Mouse (Mus musculus): ENCODE results near the gene Etfbkmt. TPM values are rescaled to one million over a fixed set of nuclear protein-coding genes. Genes with fewer than 3 reads are reported as not detected.
"Not testable (repeated sequence)": the region's sequence is repeated elsewhere in the genome, so short reads cannot be mapped to it uniquely, and the experiment has no call there.

Gene Etfbkmt
- polyA plus RNA-seq, 1 experiment from 2014 or later, result 20.5 TPM

DNA sequence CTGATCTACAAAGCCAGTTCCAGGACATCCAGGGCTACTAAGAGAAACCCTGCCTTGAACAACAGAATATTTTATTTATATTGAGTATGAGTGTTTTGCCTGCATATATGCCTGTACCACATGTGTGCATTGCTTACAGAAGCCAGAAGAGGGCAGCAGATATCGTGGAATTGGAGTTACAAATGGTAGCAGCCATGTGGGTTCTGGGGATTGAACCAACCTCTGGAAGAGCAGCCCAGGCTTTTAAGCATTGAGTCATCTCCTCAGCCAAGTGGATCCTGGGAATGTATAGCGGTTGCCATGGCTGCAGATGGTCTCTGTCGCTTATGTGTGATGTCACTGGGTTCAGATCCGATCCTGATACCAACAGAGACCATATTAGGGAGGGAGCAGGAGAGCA is 13.0 kb upstream of the Etfbkmt start:
- no peaks in the 10 kb centered on the region for H3K27me3 ChIP-seq (ENCODE audit: control insufficient read depth, insufficient read depth, low read length)
- ATAC-seq (ENCODE audit: low FRiP score, low TSS enrichment), result 0 out of 2 replicates have a peak, but pooled peaks have one; percentile 6
- no peaks in the 10 kb centered on the region for H3K4me1 ChIP-seq (ENCODE audit: control insufficient read depth, insufficient read depth, low read length)
- no peak overlapping the region for H3K9ac ChIP-seq (ENCODE audit: low read depth, low read length)
- no peak overlapping the region for H3K4me2 ChIP-seq (replicated peaks; ENCODE audit: low read depth, low read length)
- WGBS, result 77% methylated on average over 4 of the region's 4 CpGs
- no peak overlapping the region for H3K4me3 ChIP-seq (ENCODE audit: low read length)
- no peaks in the 10 kb centered on the region for H3K36me3 ChIP-seq (ENCODE audit: control insufficient read depth, insufficient read depth, low read length)
- H3K9me3 ChIP-seq (ENCODE audit: control insufficient read depth, low read length), result no peaks in the 10 kb centered on the region
- no peak overlapping the region for H3K27ac ChIP-seq (ENCODE audit: low read depth, low read length)

DNA sequence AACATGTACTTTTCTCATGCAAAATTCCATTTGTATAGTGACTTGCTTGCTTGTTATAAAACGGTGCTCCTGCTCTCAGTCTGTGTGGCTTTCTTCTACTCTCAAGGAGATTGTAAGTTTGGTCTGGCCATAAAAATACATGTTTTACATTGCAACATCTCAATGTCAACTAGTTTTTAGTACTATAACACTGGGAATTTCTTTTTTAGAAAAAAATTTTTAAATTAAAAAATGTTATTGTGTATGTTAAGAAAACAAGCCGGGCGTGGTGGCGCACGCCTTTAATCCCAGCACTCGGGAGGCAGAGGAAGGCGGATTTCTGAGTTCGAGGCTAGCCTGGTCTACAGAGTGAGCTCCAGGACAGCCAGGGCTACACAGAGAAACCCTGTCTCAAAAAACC is 9.8 kb upstream of the Etfbkmt start, which contains the start of gene Gm10203:
TSS of gene Gm10203 (plus strand) at position 301 of the 400 bp plus-strand sequence.
- not testable (repeated sequence) for H3K4me3 ChIP-seq (ENCODE audit: low read length); H3K27ac ChIP-seq (ENCODE audit: low read depth, low read length); H3K4me1 ChIP-seq (ENCODE audit: control insufficient read depth, insufficient read depth, low read length); ATAC-seq (ENCODE audit: low FRiP score, low TSS enrichment); H3K36me3 ChIP-seq (ENCODE audit: control insufficient read depth, insufficient read depth, low read length); H3K27me3 ChIP-seq (ENCODE audit: control insufficient read depth, insufficient read depth, low read length); H3K9ac ChIP-seq (ENCODE audit: low read depth, low read length); H3K4me2 ChIP-seq (replicated peaks; ENCODE audit: low read depth, low read length); H3K9me3 ChIP-seq (ENCODE audit: control insufficient read depth, low read length)
- 84% methylated on average over 8 of the region's 8 CpGs for WGBS

DNA sequence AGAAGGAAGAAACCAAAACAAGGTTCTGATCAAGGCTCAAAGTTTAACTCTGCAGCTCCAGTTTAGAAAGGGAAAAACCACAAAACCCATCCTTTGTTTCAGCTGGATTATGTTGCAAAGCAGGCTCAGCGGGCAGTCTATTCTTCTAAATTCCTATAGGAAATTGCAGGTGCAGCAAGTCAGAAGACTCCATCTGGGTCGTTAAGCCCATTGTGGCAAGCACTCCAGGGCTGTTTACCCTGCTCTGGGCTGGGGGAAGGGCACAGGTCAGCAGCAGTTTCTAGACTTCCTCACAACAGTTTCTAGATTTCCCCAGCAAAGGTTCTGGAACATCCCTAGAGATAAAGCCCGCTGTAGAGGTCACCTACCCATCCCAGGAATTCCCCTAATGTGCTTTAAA is 8.5 kb upstream of the Etfbkmt start:
- ATAC-seq (ENCODE audit: low FRiP score, low TSS enrichment), result no peak
- H3K9ac ChIP-seq (ENCODE audit: low read depth, low read length), result no peak overlapping the region
- H3K4me2 ChIP-seq (replicated peaks; ENCODE audit: low read depth, low read length), result no peak overlapping the region
- no peak overlapping the region for H3K4me3 ChIP-seq (ENCODE audit: low read length)
- H3K4me1 ChIP-seq (ENCODE audit: control insufficient read depth, insufficient read depth, low read length), result peaks cover 10% of the 10 kb centered on the region; the same call in 1 of the 2 replicates
- H3K27me3 ChIP-seq (ENCODE audit: control insufficient read depth, insufficient read depth, low read length), result no peaks in the 10 kb centered on the region
- H3K9me3 ChIP-seq (ENCODE audit: control insufficient read depth, low read length), result no peaks in the 10 kb centered on the region
- no peaks in the 10 kb centered on the region for H3K36me3 ChIP-seq (ENCODE audit: control insufficient read depth, insufficient read depth, low read length)
- H3K27ac ChIP-seq (ENCODE audit: low read depth, low read length), result no peak overlapping the region
- 29% methylated on average over 3 of the region's 3 CpGs for WGBS

DNA sequence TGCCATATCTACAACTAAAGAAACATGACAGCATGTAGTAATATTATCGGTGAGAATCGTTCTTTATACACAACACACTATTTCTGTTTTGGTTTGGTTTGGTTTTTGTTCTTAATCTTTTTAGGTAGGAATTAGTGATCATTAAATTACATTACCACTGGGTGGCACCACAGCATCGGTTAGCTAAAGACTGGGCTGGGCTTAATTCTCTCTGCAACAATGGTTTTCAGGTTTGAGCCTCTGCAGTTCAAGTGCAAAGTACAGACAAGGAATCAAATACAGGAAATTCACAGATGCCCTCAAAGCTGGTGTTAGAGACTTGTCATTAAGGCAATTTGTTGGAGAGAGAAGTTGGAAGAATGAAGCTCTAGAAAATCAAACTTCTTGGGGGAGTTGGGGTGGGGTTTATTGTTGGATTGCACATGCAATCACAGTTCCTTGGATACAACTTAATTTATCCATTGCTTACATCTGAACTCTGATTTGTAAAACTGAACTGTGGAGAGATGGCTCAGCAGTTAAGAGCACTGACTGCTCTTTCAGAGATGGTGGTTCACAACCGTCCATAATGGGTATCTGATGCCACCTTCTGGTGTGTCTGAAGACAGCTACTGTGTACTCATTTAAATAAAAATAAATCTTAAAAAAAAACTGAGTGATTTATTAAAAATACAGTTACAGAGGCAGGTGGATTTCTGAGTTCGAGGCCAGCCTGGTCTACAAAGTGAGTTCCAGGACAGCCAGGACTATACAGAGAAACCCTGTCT is 7.2 kb upstream of the Etfbkmt start:
- H3K27me3 ChIP-seq (ENCODE audit: control insufficient read depth, insufficient read depth, low read length), result no peaks in the 10 kb centered on the region
- no peak overlapping the region for H3K4me3 ChIP-seq (ENCODE audit: low read length)
- no peak overlapping the region for H3K9ac ChIP-seq (ENCODE audit: low read depth, low read length)
- WGBS, result 32% methylated on average over 5 of the region's 5 CpGs
- H3K4me1 ChIP-seq (ENCODE audit: control insufficient read depth, insufficient read depth, low read length), result peaks cover 10% of the 10 kb centered on the region; the same call in 1 of the 2 replicates
- no peak overlapping the region for H3K4me2 ChIP-seq (replicated peaks; ENCODE audit: low read depth, low read length)
- no peaks in the 10 kb centered on the region for H3K36me3 ChIP-seq (ENCODE audit: control insufficient read depth, insufficient read depth, low read length)
- H3K27ac ChIP-seq (ENCODE audit: low read depth, low read length), result no peak overlapping the region
- no peaks in the 10 kb centered on the region for H3K9me3 ChIP-seq (ENCODE audit: control insufficient read depth, low read length)
- peak; percentile 82 for ATAC-seq (ENCODE audit: low FRiP score, low TSS enrichment)

- Histone ChIP-seq H3K4me1 (ENCODE audit: control insufficient read depth, insufficient read depth, low read length) (peaks cover 10% of the 10 kb centered on the region; the same call in 1 of the 2 replicates), H3K27me3 (ENCODE audit: control insufficient read depth, insufficient read depth, low read length) (no peaks in the 10 kb centered on the region), H3K9me3 (ENCODE audit: control insufficient read depth, low read length) (no peaks in the 10 kb centered on the region), H3K4me2 (replicated peaks; ENCODE audit: low read depth, low read length) (no peak overlapping the region), H3K4me3 (ENCODE audit: low read length) (no peak overlapping the region), H3K27ac (ENCODE audit: low read depth, low read length) (peak overlapping the region; percentile 32; the same call in 1 of the 2 replicates), H3K9ac (ENCODE audit: low read depth, low read length) (no peak overlapping the region), H3K36me3 (ENCODE audit: control insufficient read depth, insufficient read depth, low read length) (no peaks in the 10 kb centered on the region)
- ATAC-seq (ENCODE audit: low FRiP score, low TSS enrichment), result 0 out of 2 replicates have a peak, but pooled peaks have one; percentile 28
- WGBS, result 10% methylated on average over 5 of the region's 5 CpGs
Measured at GRCm38 (mm10) chr6:149134391-149135150, 5.1 kb upstream of the Etfbkmt start.

GRCm38 (mm10) chr6:149135631-149136030 is 4.0 kb upstream of the Etfbkmt start:
- Histone ChIP-seq H3K36me3 (ENCODE audit: control insufficient read depth, insufficient read depth, low read length) (no peaks in the 10 kb centered on the region), H3K27ac (ENCODE audit: low read depth, low read length) (no peak overlapping the region), H3K9ac (ENCODE audit: low read depth, low read length) (no peak overlapping the region), H3K9me3 (ENCODE audit: control insufficient read depth, low read length) (no peaks in the 10 kb centered on the region), H3K4me3 (ENCODE audit: low read length) (no peak overlapping the region), H3K4me1 (ENCODE audit: control insufficient read depth, insufficient read depth, low read length) (peaks cover 10% of the 10 kb centered on the region; the same call in 1 of the 2 replicates), H3K4me2 (replicated peaks; ENCODE audit: low read depth, low read length) (no peak overlapping the region), H3K27me3 (ENCODE audit: control insufficient read depth, insufficient read depth, low read length) (no peaks in the 10 kb centered on the region)
- no peak for ATAC-seq (ENCODE audit: low FRiP score, low TSS enrichment)
- WGBS, result 80% methylated on average over 6 of the region's 6 CpGs

- Histone ChIP-seq H3K4me1 (ENCODE audit: control insufficient read depth, insufficient read depth, low read length) (peaks cover 13% of the 10 kb centered on the region; the same call in 1 of the 2 replicates), H3K9me3 (ENCODE audit: control insufficient read depth, low read length) (no peaks in the 10 kb centered on the region), H3K9ac (ENCODE audit: low read depth, low read length) (no peak overlapping the region), H3K4me2 (replicated peaks; ENCODE audit: low read depth, low read length) (no peak overlapping the region), H3K27me3 (ENCODE audit: control insufficient read depth, insufficient read depth, low read length) (no peaks in the 10 kb centered on the region), H3K27ac (ENCODE audit: low read depth, low read length) (no peak overlapping the region), H3K4me3 (ENCODE audit: low read length) (no peak overlapping the region), H3K36me3 (ENCODE audit: control insufficient read depth, insufficient read depth, low read length) (no peaks in the 10 kb centered on the region)
- WGBS, result 38% methylated on average over 2 of the region's 2 CpGs
- ATAC-seq (ENCODE audit: low FRiP score, low TSS enrichment), result no peak
Measured at GRCm38 (mm10) chr6:149137936-149138335, 1.7 kb upstream of the Etfbkmt start.

DNA sequence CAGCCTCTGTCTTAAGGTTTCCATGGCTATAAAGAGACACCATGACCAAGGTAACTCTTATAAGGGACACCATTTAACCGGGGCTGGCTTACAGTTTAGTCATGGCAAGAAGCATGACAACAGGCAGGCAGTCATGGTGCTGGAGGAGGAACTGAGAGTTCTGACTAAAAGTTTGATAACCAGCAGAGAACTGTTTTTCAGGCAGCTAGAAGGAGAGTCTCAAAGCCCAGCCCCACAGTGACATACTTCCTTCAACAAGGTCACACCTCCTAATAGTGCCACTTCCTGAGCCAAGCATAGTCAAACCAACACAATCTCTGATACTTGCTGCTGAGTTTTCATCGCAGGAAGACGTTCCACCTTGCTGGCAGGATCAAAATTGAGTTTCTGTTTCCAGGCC is 638 bp upstream of the Etfbkmt start:
- 87% methylated on average over 3 of the region's 3 CpGs for WGBS
- Histone ChIP-seq H3K4me1 (ENCODE audit: control insufficient read depth, insufficient read depth, low read length) (peaks cover 8% of the 10 kb centered on the region; the same call in 1 of the 2 replicates), H3K9ac (ENCODE audit: low read depth, low read length) (no peak overlapping the region), H3K9me3 (ENCODE audit: control insufficient read depth, low read length) (no peaks in the 10 kb centered on the region), H3K27me3 (ENCODE audit: control insufficient read depth, insufficient read depth, low read length) (no peaks in the 10 kb centered on the region), H3K36me3 (ENCODE audit: control insufficient read depth, insufficient read depth, low read length) (no peaks in the 10 kb centered on the region), H3K4me2 (replicated peaks; ENCODE audit: low read depth, low read length) (no peak overlapping the region), H3K4me3 (ENCODE audit: low read length) (no peak overlapping the region), H3K27ac (ENCODE audit: low read depth, low read length) (no peak overlapping the region)
- ATAC-seq (ENCODE audit: low FRiP score, low TSS enrichment), result no peak
